Mouse (Mus musculus) limb, embryonic 14.5 days (tissue): ENCODE measurements around the gene Zkscan7. TPM values are rescaled to one million over a fixed set of nuclear protein-coding genes. Genes with fewer than 3 reads are reported as not detected.

Experiments used
- ATAC-seq: fragments of 200-750 bp; cut with Nextera tagmentation; 2 replicates; pipeline ENCODE4 v1.8.0; 2017; ENCODE audit warnings: low read depth, moderate number of reproducible peaks, moderate TSS enrichment; ENCODE audit not compliant: low FRiP score
- DNase-seq: peaks from one replicate; pipeline ENCODE4 v3.0.0-alpha.2; 2015; ENCODE audit warnings: low spot score
- H3K27ac ChIP-seq: fragments of 300-500 bp; sonication (generic); replicated peaks from 2 replicates; pipeline ENCODE4 v1.5.1; 2014; ENCODE audit warnings: low read depth, mild to moderate bottlenecking, low read length, moderate library complexity, mixed read lengths
- H3K27me3 ChIP-seq: fragments of 300-500 bp; sonication (generic); 2 replicates; pipeline ENCODE4 v1.6.1; 2014; ENCODE audit warnings: low read length, mixed read lengths; ENCODE audit not compliant: control insufficient read depth, insufficient read depth
- H3K36me3 ChIP-seq: fragments of 300-500 bp; sonication (generic); 2 replicates; pipeline ENCODE4 v1.6.1; 2014; ENCODE audit warnings: mild to moderate bottlenecking, low read length, moderate library complexity, mixed read lengths; ENCODE audit not compliant: control insufficient read depth, insufficient read depth
- H3K4me1 ChIP-seq: fragments of 300-500 bp; sonication (generic); 2 replicates; pipeline ENCODE4 v1.6.1; 2014; ENCODE audit warnings: antibody characterized with exemption, low read length, mixed read lengths; ENCODE audit not compliant: control insufficient read depth, insufficient read depth
- H3K4me2 ChIP-seq: fragments of 300-500 bp; sonication (generic); replicated peaks from 2 replicates; pipeline ENCODE4 v1.6.1; 2014; ENCODE audit warnings: low read depth, mild to moderate bottlenecking, low read length, moderate library complexity; ENCODE audit not compliant: severe bottlenecking
- H3K4me3 ChIP-seq: fragments of 300-500 bp; sonication (generic); replicated peaks from 2 replicates; pipeline ENCODE4 v1.5.1; 2014; ENCODE audit warnings: low read length
- H3K9ac ChIP-seq: fragments of 300-500 bp; sonication (generic); 2 replicates; pipeline ENCODE4 v1.6.1; 2014; ENCODE audit warnings: mild to moderate bottlenecking, low read depth, low read length, moderate library complexity; ENCODE audit not compliant: severe bottlenecking
- H3K9me3 ChIP-seq: fragments of 300-500 bp; sonication (generic); 2 replicates; pipeline ENCODE4 v1.6.1; 2016; ENCODE audit warnings: low read length; ENCODE audit not compliant: control insufficient read depth
- POLR2A ChIP-seq: fragments of 200-500 bp; IDR thresholded peaks from 2 replicates; pipeline ENCODE4 v1.8.0; 2012; ENCODE audit warnings: inconsistent platforms, mild to moderate bottlenecking, moderate library complexity, borderline replicate concordance; ENCODE audit not compliant: insufficient read depth, insufficient read length; ENCODE audit errors: extremely low read depth
- WGBS: fragments of 180-500 bp; shearing (Covaris S2); extraction: QIAGEN DNeasy Blood & Tissue Kit; methylation state at CpG from one replicate; pipeline ENCODE4 v1.1.7; 2014; 5-methylcytosine and 5-hydroxymethylcytosine counted together
- polyA plus RNA-seq, 2 experiments: library from polyadenylated mRNA; depleted of rRNA in 1 of 2; stranded (reverse) in 1 of 2; unstranded in 1 of 2; fragments of >200 nt; fragmentation: Nextera tagmentation in 1 of 2; extraction: Ambion mirVana in 1 of 2; gene quantifications; 2 replicates each; pipeline versions ENCODE4 v1.2.1 to v1.2.3; 2012 to 2014

Gene Zkscan7
- polyA plus RNA-seq, 2 experiments: 2.6 to 9.1 TPM

DNA sequence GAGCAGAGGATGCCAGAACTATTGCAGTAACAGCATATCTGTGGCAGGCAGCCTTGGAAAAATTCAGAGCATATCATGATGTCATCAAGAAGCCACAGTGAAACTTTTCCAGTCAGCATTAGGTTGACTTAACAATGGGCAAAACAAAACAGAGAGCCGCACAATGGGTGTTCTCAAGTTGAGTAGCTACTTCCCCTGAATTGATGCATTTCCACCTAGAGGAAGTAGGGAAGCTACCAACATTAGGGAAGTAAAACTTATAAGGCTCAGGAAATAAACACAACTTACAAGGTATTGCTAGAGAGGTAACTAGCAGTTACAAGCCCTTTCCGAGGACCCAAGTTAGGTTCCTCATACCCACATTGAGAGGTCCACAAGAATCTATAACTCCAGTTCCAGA is 15.6 kb downstream of the Zkscan7 start:
- Histone ChIP-seq H3K27ac (no peak overlapping the region), H3K9ac (no peak overlapping the region), H3K27me3 (no peaks in the 10 kb centered on the region), H3K9me3 (0 out of 2 replicates have a peak, but pooled peaks cover under 1% of the 10 kb centered on the region), H3K4me3 (no peak overlapping the region), H3K36me3 (no peaks in the 10 kb centered on the region), H3K4me2 (no peak overlapping the region), H3K4me1 (no peaks in the 10 kb centered on the region)
- ATAC-seq: no peak
- no peak for TF ChIP-seq POLR2A
- 91% methylated on average over 2 of the region's 2 CpGs for WGBS
- no peak for DNase-seq

DNA sequence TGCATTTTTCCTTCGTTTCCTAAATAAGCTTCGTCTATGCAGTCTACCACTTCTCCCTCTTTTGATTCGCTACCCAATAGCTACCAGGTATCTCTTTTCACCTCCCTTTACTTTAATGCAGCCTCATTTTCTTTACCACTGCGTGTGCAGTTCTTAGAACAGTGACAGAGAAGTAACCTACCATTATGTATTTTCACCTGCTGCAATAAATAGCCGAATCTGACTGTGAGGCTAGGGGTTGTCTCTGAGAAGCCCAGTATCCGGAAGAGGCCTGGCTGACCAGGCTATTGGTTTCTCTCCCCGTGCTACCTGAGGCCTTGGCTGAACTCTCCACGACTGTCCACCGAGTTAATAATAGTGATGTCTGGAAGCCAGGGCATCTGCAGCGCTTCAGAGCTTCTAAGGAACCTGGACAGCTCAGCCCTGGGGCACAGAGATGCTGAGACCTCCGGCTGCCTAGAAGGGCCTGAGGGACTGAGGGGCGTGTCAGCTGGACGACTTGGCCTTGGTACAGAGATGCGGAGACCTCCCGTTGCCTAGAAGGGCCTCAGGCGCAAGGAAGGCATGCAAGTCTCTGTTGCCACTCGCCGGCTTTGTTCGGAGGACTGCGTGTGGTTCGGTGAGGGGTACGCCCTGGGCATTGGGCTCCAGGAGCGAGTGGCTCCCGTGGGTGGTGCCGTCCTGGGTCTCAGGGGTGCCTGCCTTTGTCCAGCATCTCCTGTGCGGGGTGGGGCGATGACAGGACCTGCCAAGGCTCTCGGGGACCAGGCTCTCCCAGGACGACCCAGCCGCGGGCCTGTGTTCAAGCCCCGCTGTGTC is 17.4 kb downstream of the Zkscan7 start:
- Histone ChIP-seq H3K4me2 (peak overlapping the region; percentile 58), H3K36me3 (no peaks in the 10 kb centered on the region), H3K4me1 (no peaks in the 10 kb centered on the region), H3K27me3 (no peaks in the 10 kb centered on the region), H3K9ac (peak overlapping the region; percentile 78), H3K4me3 (peak overlapping the region; percentile 50), H3K27ac (no peak overlapping the region), H3K9me3 (no peaks in the 10 kb centered on the region)
- DNase-seq (peak; percentile 72), ATAC-seq (peak; percentile 92)
- TF ChIP-seq POLR2A: peak; percentile 50; the same call in 1 of the 2 replicates
- 14% methylated on average over 32 of the region's 32 CpGs for WGBS

DNA sequence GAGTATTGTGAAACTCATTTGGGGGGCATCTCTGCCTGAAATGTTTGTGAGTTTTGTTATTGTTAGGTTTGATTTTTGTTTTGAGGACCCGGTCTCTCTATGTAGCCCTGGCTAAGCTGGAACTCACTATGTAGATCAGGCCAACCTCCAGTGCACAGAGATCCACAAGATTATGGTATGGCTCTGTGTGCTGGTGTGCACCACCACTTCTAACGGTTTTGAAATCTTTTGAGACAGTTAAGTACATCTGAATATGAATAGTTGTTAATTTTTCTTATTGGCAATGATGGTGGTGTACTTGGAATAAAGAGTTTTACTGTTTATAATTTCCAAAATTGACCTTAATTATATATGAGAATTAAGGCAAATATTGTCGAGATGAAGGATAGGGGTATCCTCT is 37.0 kb downstream of the Zkscan7 start:
- Histone ChIP-seq H3K4me3 (peak overlapping the region; percentile 78), H3K4me2 (peak overlapping the region; percentile 55), H3K27ac (peak overlapping the region; percentile 83; the same call in 1 of the 2 replicates), H3K27me3 (no peaks in the 10 kb centered on the region), H3K9me3 (no peaks in the 10 kb centered on the region), H3K4me1 (peaks cover 5% of the 10 kb centered on the region), H3K9ac (peak overlapping the region; percentile 97), H3K36me3 (peaks cover 27% of the 10 kb centered on the region)
- ATAC-seq (no peak), DNase-seq (no peak)
- WGBS: 25% methylated on average over 3 of the region's 3 CpGs
- no peak for TF ChIP-seq POLR2A

DNA sequence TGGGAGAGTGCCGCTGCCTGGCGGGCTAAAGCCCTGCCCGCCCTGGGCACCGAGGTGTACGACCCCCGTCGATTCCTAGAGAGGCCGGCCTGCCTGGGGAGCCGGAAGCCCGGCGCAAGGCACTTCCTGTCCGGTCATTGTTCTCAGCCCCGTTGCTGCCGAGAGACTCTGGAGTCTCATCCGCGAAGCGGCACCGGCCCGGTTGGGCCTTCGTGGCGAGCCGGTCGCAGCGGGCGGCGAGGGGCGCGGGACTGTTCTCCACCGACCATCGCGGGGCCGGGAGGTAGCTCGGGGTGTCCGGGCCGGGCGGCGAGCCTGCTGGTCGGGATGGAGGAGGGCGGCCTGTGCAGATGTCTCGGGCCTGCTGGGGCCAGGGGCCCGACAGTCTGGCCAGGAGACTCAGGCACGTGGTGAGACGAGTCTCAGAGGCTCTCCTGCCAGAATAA is 37.5 kb downstream of the Zkscan7 start, which contains the start of gene Zfp105:
Gene Zfp105, plus strand, starts transcription at position 137 of the 446 bp plus-strand sequence.
- under 1% methylated on average over 43 of the region's 43 CpGs for WGBS
- Histone ChIP-seq H3K4me3 (peak within 1 kb of the TSS; percentile 78), H3K27ac (peak within 1 kb of the TSS; percentile 83), H3K36me3 (peaks cover 32% of the 10 kb centered on the region), H3K4me1 (peaks cover 5% of the 10 kb centered on the region), H3K4me2 (peak within 1 kb of the TSS; percentile 55), H3K9ac (peak within 1 kb of the TSS; percentile 97), H3K9me3 (no peaks in the 10 kb centered on the region), H3K27me3 (no peaks in the 10 kb centered on the region)
- TF ChIP-seq POLR2A: 0 out of 2 replicates have a peak, but pooled peaks have one; percentile 40
- peak; percentile 87 for DNase-seq
- peak; percentile 97 for ATAC-seq

DNA sequence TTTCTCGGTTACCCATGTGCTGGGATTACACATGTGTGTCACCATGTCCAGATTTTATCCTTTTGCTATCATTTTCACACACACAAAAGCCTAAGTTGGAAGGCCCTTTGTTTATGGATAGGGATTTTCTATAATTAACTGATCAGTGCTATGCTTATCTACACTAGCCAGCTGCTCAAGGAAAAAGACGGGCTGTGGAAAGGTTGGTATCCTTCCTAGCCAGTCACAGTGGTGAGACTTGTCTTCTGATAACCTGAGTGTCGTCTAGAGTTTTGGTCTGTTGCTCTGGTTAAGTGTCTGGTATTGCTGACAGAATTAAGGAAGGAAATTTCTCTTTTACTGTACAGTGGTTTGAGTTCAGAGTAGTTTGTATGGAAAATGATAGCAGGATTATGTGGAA is 43.4 kb downstream of the Zkscan7 start:
- TF ChIP-seq POLR2A: no peak
- Histone ChIP-seq H3K4me2 (no peak overlapping the region), H3K4me1 (peaks cover under 1% of the 10 kb centered on the region), H3K27ac (no peak overlapping the region), H3K36me3 (peaks cover 77% of the 10 kb centered on the region), H3K27me3 (no peaks in the 10 kb centered on the region), H3K9me3 (no peaks in the 10 kb centered on the region), H3K4me3 (no peak overlapping the region), H3K9ac (no peak overlapping the region)
- ATAC-seq (no peak), DNase-seq (no peak)
- 97% methylated on average over 3 of the region's 3 CpGs for WGBS

Other genes starting within 250 kb of the Zkscan7 start
- not detected in 2 replicates for gene Topaz1, start 138.3 kb upstream of the Zkscan7 start, polyA plus RNA-seq (2012; rRNA removed)
- gene Topaz1, start 138.3 kb upstream of the Zkscan7 start, polyA plus RNA-seq (2014; fragmentation: Nextera tagmentation; extraction: Ambion mirVana): not detected in 2 replicates
- 6.1 and 6.6 TPM in 2 replicates for gene Tcaim, start 80.1 kb upstream of the Zkscan7 start, polyA plus RNA-seq (2012; rRNA removed)
- gene Tcaim, start 80.1 kb upstream of the Zkscan7 start, polyA plus RNA-seq (2014; fragmentation: Nextera tagmentation; extraction: Ambion mirVana): 7.3 and 7.8 TPM in 2 replicates
- gene Gm35549, start 41.6 kb upstream of the Zkscan7 start, polyA plus RNA-seq (2012; rRNA removed): not detected in 2 replicates
- gene Gm35549, start 41.6 kb upstream of the Zkscan7 start, polyA plus RNA-seq (2014; fragmentation: Nextera tagmentation; extraction: Ambion mirVana): 0.45 and 0.82 TPM in 2 replicates
- 117 and 119 TPM in 2 replicates for gene Zfp445, start 19.7 kb upstream of the Zkscan7 start, polyA plus RNA-seq (2012; rRNA removed)
- 60.4 and 65.2 TPM in 2 replicates for gene Zfp445, start 19.7 kb upstream of the Zkscan7 start, polyA plus RNA-seq (2014; fragmentation: Nextera tagmentation; extraction: Ambion mirVana)
- gene Zfp105, start 37.4 kb downstream of the Zkscan7 start, polyA plus RNA-seq (2012; rRNA removed): 9.7 and 13.3 TPM in 2 replicates
- gene Zfp105, start 37.4 kb downstream of the Zkscan7 start, polyA plus RNA-seq (2014; fragmentation: Nextera tagmentation; extraction: Ambion mirVana): 17.4 and 18.8 TPM in 2 replicates
- 17.6 and 19.3 TPM in 2 replicates for gene 1110059G10Rik, start 65.3 kb downstream of the Zkscan7 start, polyA plus RNA-seq (2012; rRNA removed)
- 34.5 and 38.0 TPM in 2 replicates for gene 1110059G10Rik, start 65.3 kb downstream of the Zkscan7 start, polyA plus RNA-seq (2014; fragmentation: Nextera tagmentation; extraction: Ambion mirVana)
- gene Kif15, start 65.4 kb downstream of the Zkscan7 start, polyA plus RNA-seq (2012; rRNA removed): 44.9 and 60.3 TPM in 2 replicates
- gene Kif15, start 65.4 kb downstream of the Zkscan7 start, polyA plus RNA-seq (2014; fragmentation: Nextera tagmentation; extraction: Ambion mirVana): 36.6 and 39.6 TPM in 2 replicates
- gene Tmem42, start 135.6 kb downstream of the Zkscan7 start, polyA plus RNA-seq (2012; rRNA removed): 17.1 and 18.3 TPM in 2 replicates
- gene Tmem42, start 135.6 kb downstream of the Zkscan7 start, polyA plus RNA-seq (2014; fragmentation: Nextera tagmentation; extraction: Ambion mirVana): 26.2 and 30.1 TPM in 2 replicates
- 0.41 and 0.45 TPM in 2 replicates for gene Tgm4, start 149.0 kb downstream of the Zkscan7 start, polyA plus RNA-seq (2012; rRNA removed)
- gene Tgm4, start 149.0 kb downstream of the Zkscan7 start, polyA plus RNA-seq (2014; fragmentation: Nextera tagmentation; extraction: Ambion mirVana): 0.47 and 0.59 TPM in 2 replicates
- 63.5 and 101 TPM in 2 replicates for gene Zdhhc3, start 227.5 kb downstream of the Zkscan7 start, polyA plus RNA-seq (2012; rRNA removed)
- gene Zdhhc3, start 227.5 kb downstream of the Zkscan7 start, polyA plus RNA-seq (2014; fragmentation: Nextera tagmentation; extraction: Ambion mirVana): 58.1 and 61.5 TPM in 2 replicates
- gene Exosc7, start 227.5 kb downstream of the Zkscan7 start, polyA plus RNA-seq (2012; rRNA removed): 81.1 and 109 TPM in 2 replicates
- 96.5 and 105 TPM in 2 replicates for gene Exosc7, start 227.5 kb downstream of the Zkscan7 start, polyA plus RNA-seq (2014; fragmentation: Nextera tagmentation; extraction: Ambion mirVana)